Mouse (Mus musculus): ENCODE measurements around the gene Oaz2. TPM values are rescaled to one million over a fixed set of nuclear protein-coding genes. Genes with fewer than 3 reads are reported as not detected.

The Oaz2 gene
- polyA plus RNA-seq, 1 experiment, result 13.6 TPM

DNA sequence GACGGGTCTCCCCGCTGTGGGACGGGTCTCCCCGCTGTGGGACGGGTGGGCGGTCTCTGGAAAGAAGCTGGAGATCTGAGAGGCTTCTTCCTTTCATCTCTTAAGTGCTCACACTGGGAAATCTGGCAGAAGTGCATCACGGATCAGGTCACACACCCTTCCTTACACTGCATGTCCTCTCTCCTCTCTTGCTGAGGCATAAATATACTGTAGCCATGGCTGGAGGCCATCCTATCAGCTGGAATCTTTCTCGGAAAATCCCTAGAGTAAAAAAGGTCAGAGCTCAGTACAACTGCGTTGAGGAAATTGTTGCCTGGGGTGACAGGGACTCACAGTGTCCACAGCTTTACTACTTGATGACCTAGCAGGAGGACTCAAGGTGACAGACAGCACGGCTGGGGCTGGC is 53.4 kb downstream of the Oaz2 start:
- Histone ChIP-seq H3K9me3 (ENCODE audit: control insufficient read depth, low read length) (no peaks in the 10 kb centered on the region), H3K4me1 (ENCODE audit: control insufficient read depth) (peaks cover 13% of the 10 kb centered on the region), H3K36me3 (ENCODE audit: control insufficient read depth) (peaks cover 2% of the 10 kb centered on the region), H3K4me3 (replicated peaks) (no peak overlapping the region), H3K27me3 (ENCODE audit: control insufficient read depth) (no peaks in the 10 kb centered on the region)
- no peak for TF ChIP-seq GATA1 (IDR thresholded peaks at IDR 0.05; ENCODE audit: low read length)
- TF ChIP-seq TAL1 (IDR thresholded peaks at IDR 0.05; ENCODE audit: low read length), result no peak

GRCm38 (mm10) chr9:65724471-65725290 is 56.9 kb downstream of the Oaz2 start:
- Histone ChIP-seq H3K36me3 (ENCODE audit: control insufficient read depth) (peaks cover 6% of the 10 kb centered on the region), H3K4me1 (ENCODE audit: control insufficient read depth) (peaks cover 13% of the 10 kb centered on the region), H3K27me3 (ENCODE audit: control insufficient read depth) (no peaks in the 10 kb centered on the region), H3K9me3 (ENCODE audit: control insufficient read depth, low read length) (no peaks in the 10 kb centered on the region), H3K4me3 (replicated peaks) (no peak overlapping the region)
- TF ChIP-seq TAL1 (IDR thresholded peaks at IDR 0.05; ENCODE audit: low read length) (no peak), GATA1 (IDR thresholded peaks at IDR 0.05; ENCODE audit: low read length) (no peak)

DNA sequence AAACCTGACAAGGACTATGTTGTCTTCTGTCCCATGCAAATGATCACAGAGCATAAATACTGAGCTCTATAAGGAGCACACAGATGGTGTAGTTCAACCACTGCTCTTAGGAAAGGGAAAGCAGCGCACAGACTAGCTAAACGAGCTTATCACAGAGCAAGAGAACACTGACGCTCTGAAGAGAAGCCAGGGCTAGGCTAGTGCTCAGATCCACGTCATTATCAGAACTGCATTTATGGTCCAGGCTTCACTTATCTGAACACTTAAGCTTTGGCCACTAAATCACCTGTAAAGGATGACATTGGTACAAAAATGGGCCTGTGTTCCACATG is 57.5 kb downstream of the Oaz2 start:
- TF ChIP-seq GATA1 (IDR thresholded peaks at IDR 0.05; ENCODE audit: low read length) (no peak), TAL1 (IDR thresholded peaks at IDR 0.05; ENCODE audit: low read length) (no peak)
- no peaks in the 10 kb centered on the region for H3K27me3 ChIP-seq (ENCODE audit: control insufficient read depth)

DNA sequence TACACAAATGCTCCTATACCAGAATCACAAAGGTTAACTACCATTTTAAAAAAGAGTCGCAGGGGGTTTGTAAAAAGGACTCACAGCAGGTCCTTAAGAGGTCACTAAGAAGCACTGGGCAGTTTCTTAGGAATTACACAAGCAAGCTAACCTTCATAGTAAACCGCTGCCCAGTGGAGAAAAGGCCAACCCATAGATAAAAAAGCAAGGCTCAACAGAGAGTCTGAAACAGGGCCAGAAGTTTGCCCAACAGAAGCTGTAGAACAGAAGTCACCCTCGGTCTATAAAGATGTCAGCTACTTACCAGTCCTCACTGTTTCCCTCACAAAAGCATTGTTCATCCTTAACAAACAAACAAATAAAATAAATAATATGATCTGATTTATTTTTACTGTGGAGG is 58.6 kb downstream of the Oaz2 start:
- TF ChIP-seq GATA1 (IDR thresholded peaks at IDR 0.05; ENCODE audit: low read length) (no peak), TAL1 (IDR thresholded peaks at IDR 0.05; ENCODE audit: low read length) (no peak)
- Histone ChIP-seq H3K4me3 (replicated peaks) (no peak overlapping the region), H3K9me3 (ENCODE audit: control insufficient read depth, low read length) (no peaks in the 10 kb centered on the region), H3K27me3 (ENCODE audit: control insufficient read depth) (no peaks in the 10 kb centered on the region), H3K36me3 (ENCODE audit: control insufficient read depth) (peaks cover 16% of the 10 kb centered on the region), H3K4me1 (ENCODE audit: control insufficient read depth) (peaks cover 13% of the 10 kb centered on the region)

More for the DNA sequence above, 57.5 kb downstream of the Oaz2 start:
- H3K36me3 ChIP-seq (ENCODE audit: control insufficient read depth), result peaks cover 11% of the 10 kb centered on the region
- H3K9me3 ChIP-seq (ENCODE audit: control insufficient read depth, low read length), result no peaks in the 10 kb centered on the region
- no peak overlapping the region for H3K4me3 ChIP-seq (replicated peaks)
- H3K4me1 ChIP-seq (ENCODE audit: control insufficient read depth), result peaks cover 13% of the 10 kb centered on the region

DNA sequence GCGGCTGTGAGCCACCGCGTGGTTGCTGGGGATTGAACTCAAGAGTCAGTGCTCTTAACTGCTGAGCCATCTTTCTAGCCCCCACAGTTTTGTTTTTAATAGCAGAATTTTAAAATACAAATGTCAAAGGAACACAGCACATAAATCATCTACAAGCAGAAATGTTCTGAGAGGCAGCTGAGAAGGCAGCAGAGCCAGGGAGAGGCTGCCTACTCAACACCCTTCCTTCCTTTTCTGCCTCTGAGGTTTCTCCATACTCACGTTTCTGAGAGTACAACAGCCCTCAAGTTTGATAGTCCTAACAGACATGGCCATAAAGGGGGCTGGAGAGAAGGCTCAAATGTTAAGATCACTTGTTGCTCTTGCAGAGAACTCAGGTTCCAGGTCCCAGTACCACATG is 59.7 kb downstream of the Oaz2 start:
- H3K4me3 ChIP-seq (replicated peaks), result no peak overlapping the region
- TF ChIP-seq TAL1 (IDR thresholded peaks at IDR 0.05; ENCODE audit: low read length) (no peak), GATA1 (IDR thresholded peaks at IDR 0.05; ENCODE audit: low read length) (no peak)
- H3K4me1 ChIP-seq (ENCODE audit: control insufficient read depth), result peaks cover 13% of the 10 kb centered on the region
- no peaks in the 10 kb centered on the region for H3K27me3 ChIP-seq (ENCODE audit: control insufficient read depth)
- no peaks in the 10 kb centered on the region for H3K9me3 ChIP-seq (ENCODE audit: control insufficient read depth, low read length)
- peaks cover 16% of the 10 kb centered on the region for H3K36me3 ChIP-seq (ENCODE audit: control insufficient read depth)

DNA sequence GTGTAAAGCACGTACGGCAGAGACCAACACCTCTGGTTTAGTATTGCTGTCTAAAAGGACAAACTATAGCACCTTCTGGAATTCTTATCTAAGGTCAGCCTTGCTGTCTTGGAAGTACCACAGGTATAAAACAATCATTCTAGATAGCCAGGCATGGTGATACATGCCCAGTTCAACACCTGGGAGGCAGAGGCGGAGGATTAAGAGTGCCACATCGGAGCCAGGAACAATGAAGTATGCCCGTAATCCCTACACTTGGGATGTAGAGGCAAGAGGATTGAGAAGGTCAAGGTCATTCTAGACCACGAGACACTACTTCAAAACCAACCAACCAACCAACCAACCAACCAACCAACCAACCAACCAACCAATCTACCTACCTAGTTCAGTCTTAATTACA is 60.8 kb downstream of the Oaz2 start:
- H3K9me3 ChIP-seq (ENCODE audit: control insufficient read depth, low read length), result no peaks in the 10 kb centered on the region
- H3K4me1 ChIP-seq (ENCODE audit: control insufficient read depth), result peaks cover 10% of the 10 kb centered on the region
- TF ChIP-seq GATA1 (IDR thresholded peaks at IDR 0.05; ENCODE audit: low read length) (no peak), TAL1 (IDR thresholded peaks at IDR 0.05; ENCODE audit: low read length) (no peak)
- peaks cover 14% of the 10 kb centered on the region for H3K36me3 ChIP-seq (ENCODE audit: control insufficient read depth)
- no peaks in the 10 kb centered on the region for H3K27me3 ChIP-seq (ENCODE audit: control insufficient read depth)
- no peak overlapping the region for H3K4me3 ChIP-seq (replicated peaks)

DNA sequence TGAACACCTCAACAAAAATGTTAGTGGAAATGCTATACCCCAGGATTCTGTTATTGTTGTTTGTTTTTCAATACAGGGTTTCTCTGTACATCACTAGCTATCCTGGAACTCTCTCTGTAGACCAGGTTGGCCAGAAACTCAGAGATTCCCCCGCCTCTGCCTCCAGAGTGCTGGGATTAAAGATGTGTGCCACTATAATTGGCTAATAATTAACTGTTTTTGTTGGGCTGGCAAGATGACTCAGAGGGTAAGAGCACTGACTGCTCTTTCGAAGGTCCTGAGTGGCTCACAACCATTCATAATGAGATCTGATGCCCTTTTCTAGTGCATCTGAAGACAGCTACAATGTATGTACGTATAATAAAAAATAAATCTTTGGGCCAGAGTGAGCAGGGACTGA is 67.1 kb downstream of the Oaz2 start:
- H3K9me3 ChIP-seq (ENCODE audit: control insufficient read depth, low read length), result no peaks in the 10 kb centered on the region
- peaks cover 4% of the 10 kb centered on the region for H3K4me1 ChIP-seq (ENCODE audit: control insufficient read depth)
- H3K36me3 ChIP-seq (ENCODE audit: control insufficient read depth), result peaks cover 11% of the 10 kb centered on the region
- no peak overlapping the region for H3K4me3 ChIP-seq (replicated peaks)
- no peaks in the 10 kb centered on the region for H3K27me3 ChIP-seq (ENCODE audit: control insufficient read depth)
- TF ChIP-seq GATA1 (IDR thresholded peaks at IDR 0.05; ENCODE audit: low read length) (no peak), TAL1 (IDR thresholded peaks at IDR 0.05; ENCODE audit: low read length) (no peak)

Other genes with a start within 250 kb of the Oaz2 start
- not detected in 2 replicates for gene Slc51b, start 245.0 kb upstream of the Oaz2 start, polyA plus RNA-seq (2012)
- gene Mtfmt, start 232.2 kb upstream of the Oaz2 start, polyA plus RNA-seq (2012), result 0.14 and 0.22 TPM in 2 replicates
- 0.25 and 0.51 TPM in 2 replicates for gene Spg21, start 207.1 kb upstream of the Oaz2 start, polyA plus RNA-seq (2012)
- not detected in 2 replicates for gene Ankdd1a, start 147.8 kb upstream of the Oaz2 start, polyA plus RNA-seq (2012)
- 11.7 and 13.8 TPM in 2 replicates for gene Plekho2, start 88.0 kb upstream of the Oaz2 start, polyA plus RNA-seq (2012)
- gene Pif1, start 80.8 kb upstream of the Oaz2 start, polyA plus RNA-seq (2012), result 4.9 and 5.2 TPM in 2 replicates
- 0.09 and 0.12 TPM in 2 replicates for gene Rbpms2, start 38.4 kb upstream of the Oaz2 start, polyA plus RNA-seq (2012)
- 0.53 and 1.2 TPM in 2 replicates for gene Zfp609, start 159.6 kb downstream of the Oaz2 start, polyA plus RNA-seq (2012)
- gene Pclaf, start 222.2 kb downstream of the Oaz2 start, polyA plus RNA-seq (2012), result 0.32 and 0.60 TPM in 2 replicates
- gene Trip4, start 240.8 kb downstream of the Oaz2 start, polyA plus RNA-seq (2012), result 0.06 and 0.07 TPM in 2 replicates
- 0.10 and 0.24 TPM in 2 replicates for gene Csnk1g1, start 240.9 kb downstream of the Oaz2 start, polyA plus RNA-seq (2012)